Mouse (Mus musculus): Measurements from ENCODE around the gene AI413582. TPM values are rescaled to one million over a fixed set of nuclear protein-coding genes. Genes with fewer than 3 reads are reported as not detected.

AI413582 gene
- total and polyA plus RNA-seq, 2 experiments from 2014 or later = 35.0 to 85.2 TPM

- no peaks in the 10 kb centered on the region for H3K27me3 ChIP-seq (ENCODE audit: insufficient read depth, low read length)
- no peak overlapping the region for H3K9ac ChIP-seq
- no peaks in the 10 kb centered on the region for H3K9me3 ChIP-seq (ENCODE audit: low read length)
- no peak overlapping the region for H3K4me3 ChIP-seq (ENCODE audit: low read depth, low read length)
- peaks cover 17% of the 10 kb centered on the region; the same call in 1 of the 2 replicates for H3K4me1 ChIP-seq (ENCODE audit: insufficient read depth)
- WGBS = 63% methylated on average over 21 of the region's 21 CpGs
- TF ChIP-seq CTCF (IDR thresholded peaks at IDR 0.05; ENCODE audit: low read depth) = no peak
- peaks cover 6% of the 10 kb centered on the region for H3K36me3 ChIP-seq (ENCODE audit: insufficient read depth)
- H3K27ac ChIP-seq (ENCODE audit: low read depth, low read length) = 0 out of 2 replicates have a peak overlapping the region, but pooled peaks have one; percentile 2
- no peak for DNase-seq
- ATAC-seq = no peak
- H3K4me2 ChIP-seq (ENCODE audit: low read depth) = no peak overlapping the region
These were observed 38.1 kb upstream of the AI413582 start for GRCm38 (mm10) chr17:27603522-27604234.

- DNase-seq (no peak), ATAC-seq (no peak)
- Histone ChIP-seq H3K4me2 (ENCODE audit: low read depth) (no peak overlapping the region), H3K27me3 (ENCODE audit: insufficient read depth, low read length) (no peaks in the 10 kb centered on the region), H3K9ac (no peak overlapping the region), H3K4me3 (ENCODE audit: low read depth, low read length) (no peak overlapping the region), H3K4me1 (ENCODE audit: insufficient read depth) (peaks cover 17% of the 10 kb centered on the region; the same call in 1 of the 2 replicates), H3K36me3 (ENCODE audit: insufficient read depth) (peaks cover 2% of the 10 kb centered on the region), H3K27ac (ENCODE audit: low read depth, low read length) (no peak overlapping the region), H3K9me3 (ENCODE audit: low read length) (no peaks in the 10 kb centered on the region)
- 91% methylated on average over 2 of the region's 2 CpGs for WGBS
- no peak for TF ChIP-seq CTCF (IDR thresholded peaks at IDR 0.05; ENCODE audit: low read depth)
These were observed 37.5 kb upstream of the AI413582 start for GRCm38 (mm10) chr17:27603036-27603435.

- peaks cover 9% of the 10 kb centered on the region; the same call in 1 of the 2 replicates for H3K36me3 ChIP-seq (ENCODE audit: insufficient read depth)
- DNase-seq (no peak), ATAC-seq (no peak)
- no peak for TF ChIP-seq CTCF (IDR thresholded peaks at IDR 0.05; ENCODE audit: low read depth)
- 75% methylated on average over 5 of the region's 5 CpGs for WGBS
- H3K27ac ChIP-seq (ENCODE audit: low read depth, low read length) = 0 out of 2 replicates have a peak overlapping the region, but pooled peaks have one; percentile 16
- no peaks in the 10 kb centered on the region for H3K27me3 ChIP-seq (ENCODE audit: insufficient read depth, low read length)
- H3K9ac ChIP-seq = no peak overlapping the region
- peaks cover 17% of the 10 kb centered on the region; the same call in 1 of the 2 replicates for H3K4me1 ChIP-seq (ENCODE audit: insufficient read depth)
- no peak overlapping the region for H3K4me2 ChIP-seq (ENCODE audit: low read depth)
- no peak overlapping the region for H3K4me3 ChIP-seq (ENCODE audit: low read depth, low read length)
- no peaks in the 10 kb centered on the region for H3K9me3 ChIP-seq (ENCODE audit: low read length)
These were observed 35.3 kb upstream of the AI413582 start for GRCm38 (mm10) chr17:27600869-27601268.

GRCm38 (mm10) chr17:27600286-27600685 lies 34.7 kb upstream of the AI413582 start:
- ATAC-seq = no peak
- no peaks in the 10 kb centered on the region for H3K9me3 ChIP-seq (ENCODE audit: low read length)
- H3K4me3 ChIP-seq (ENCODE audit: low read depth, low read length) = no peak overlapping the region
- no peaks in the 10 kb centered on the region for H3K27me3 ChIP-seq (ENCODE audit: insufficient read depth, low read length)
- no peak overlapping the region for H3K9ac ChIP-seq
- H3K27ac ChIP-seq (ENCODE audit: low read depth, low read length) = no peak overlapping the region
- DNase-seq = no peak
- H3K4me2 ChIP-seq (ENCODE audit: low read depth) = no peak overlapping the region
- H3K36me3 ChIP-seq (ENCODE audit: insufficient read depth) = peaks cover 15% of the 10 kb centered on the region; the same call in 1 of the 2 replicates
- TF ChIP-seq CTCF (IDR thresholded peaks at IDR 0.05; ENCODE audit: low read depth) = no peak
- 84% methylated on average over 3 of the region's 3 CpGs for WGBS
- peaks cover 17% of the 10 kb centered on the region; the same call in 1 of the 2 replicates for H3K4me1 ChIP-seq (ENCODE audit: insufficient read depth)

GRCm38 (mm10) chr17:27596376-27597190 lies 31.0 kb upstream of the AI413582 start:
- 0 out of 2 replicates have a peak, but pooled peaks have one; percentile 10 for ATAC-seq
- H3K9me3 ChIP-seq (ENCODE audit: low read length) = no peaks in the 10 kb centered on the region
- no peak overlapping the region for H3K9ac ChIP-seq
- H3K27ac ChIP-seq (ENCODE audit: low read depth, low read length) = peak overlapping the region; percentile 15; the same call in 1 of the 2 replicates
- no peak for TF ChIP-seq CTCF (IDR thresholded peaks at IDR 0.05; ENCODE audit: low read depth)
- H3K4me3 ChIP-seq (ENCODE audit: low read depth, low read length) = no peak overlapping the region
- peaks cover 5% of the 10 kb centered on the region; the same call in 1 of the 2 replicates for H3K4me1 ChIP-seq (ENCODE audit: insufficient read depth)
- H3K4me2 ChIP-seq (ENCODE audit: low read depth) = no peak overlapping the region
- DNase-seq = no peak
- H3K27me3 ChIP-seq (ENCODE audit: insufficient read depth, low read length) = no peaks in the 10 kb centered on the region
- WGBS = 83% methylated on average over 21 of the region's 21 CpGs
- H3K36me3 ChIP-seq (ENCODE audit: insufficient read depth) = peaks cover 42% of the 10 kb centered on the region

- Histone ChIP-seq H3K4me2 (ENCODE audit: low read depth) (no peak overlapping the region), H3K27me3 (ENCODE audit: insufficient read depth, low read length) (no peaks in the 10 kb centered on the region), H3K4me3 (ENCODE audit: low read depth, low read length) (no peak overlapping the region), H3K27ac (ENCODE audit: low read depth, low read length) (no peak overlapping the region), H3K36me3 (ENCODE audit: insufficient read depth) (peaks cover 49% of the 10 kb centered on the region), H3K9ac (no peak overlapping the region), H3K4me1 (ENCODE audit: insufficient read depth) (peaks cover 3% of the 10 kb centered on the region; the same call in 1 of the 2 replicates), H3K9me3 (ENCODE audit: low read length) (no peaks in the 10 kb centered on the region)
- no peak for DNase-seq
- ATAC-seq = peak; percentile 40; the same call in 1 of the 2 replicates
- WGBS = 73% methylated on average over 15 of the region's 15 CpGs
- 0 out of 2 replicates have a peak, but pooled peaks have one; percentile 18 for TF ChIP-seq CTCF (IDR thresholded peaks at IDR 0.05; ENCODE audit: low read depth)
These were observed 30.3 kb upstream of the AI413582 start for GRCm38 (mm10) chr17:27595659-27596375.
